Mouse (Mus musculus) hematopoietic stem cell, adult 5-6 weeks (primary cell): ENCODE results near the gene Cst6. TPM values are rescaled to one million over a fixed set of nuclear protein-coding genes. Genes with fewer than 3 reads are reported as not detected.
"Not testable (repeated sequence)": the region's sequence is repeated elsewhere in the genome, so short reads cannot be mapped to it uniquely, and the experiment has no call there.

ENCODE experiments used
- ATAC-seq, 2 experiments: fragments of 125-278 bp in 1 of 2; replicated peaks in 1 of 2; 2 replicates each; pipeline ENCODE4 v1.8.0; 2016 to 2017; ENCODE audit warnings: inconsistent platforms in 2 of 2, mild to moderate bottlenecking in 2 of 2, moderate number of reproducible peaks in 2 of 2, low read depth in 1 of 2, moderate TSS enrichment in 1 of 2; ENCODE audit not compliant: low FRiP score in 2 of 2, poor library complexity in 2 of 2, severe bottlenecking in 2 of 2, insufficient read depth in 1 of 2, low TSS enrichment in 1 of 2
- total RNA-seq: library from RNA; stranded (forward); fragments of 172-1452, 232-1000 nt; gene quantifications from 2 replicates; pipeline ENCODE4 v1.2.3, GENCODE M21; 2017

The Cst6 gene
- 0.45 TPM in 1 of 2 replicates, not detected in the other for total RNA-seq

GRCm38 (mm10) chr19:5349502-5349873, at the start of gene Cst6:
Gene Cst6, minus strand, starts transcription at chr19:5349574.
- ATAC-seq: not testable (repeated sequence)

GRCm38 (mm10) chr19:5395371-5395770, 46.0 kb upstream of the Cst6 start:
- no peak for ATAC-seq

- ATAC-seq: no peak
Observed at GRCm38 (mm10) chr19:5394168-5394567, 44.8 kb upstream of the Cst6 start.

GRCm38 (mm10) chr19:5392892-5393291, 43.5 kb upstream of the Cst6 start:
- ATAC-seq: no peak

- no peak for ATAC-seq
Observed at GRCm38 (mm10) chr19:5390416-5390815, 41.0 kb upstream of the Cst6 start.

- ATAC-seq: peak; percentile 18 to 48
Observed at GRCm38 (mm10) chr19:5389647-5390046, 40.3 kb upstream of the Cst6 start.

- ATAC-seq: peak; percentile 89 to 92
Observed at GRCm38 (mm10) chr19:5388588-5389242, 39.3 kb upstream of the Cst6 start, which contains the start of gene Sart1. Gene Sart1, minus strand, starts transcription at chr19:5388703.

GRCm38 (mm10) chr19:5388011-5388441, 38.7 kb upstream of the Cst6 start:
- no peak for ATAC-seq

GRCm38 (mm10) chr19:5384715-5385114, 35.3 kb upstream of the Cst6 start:
- ATAC-seq: no peak

- ATAC-seq: no peak
Observed at GRCm38 (mm10) chr19:5383326-5383725, 34.0 kb upstream of the Cst6 start.

GRCm38 (mm10) chr19:5377446-5377845, 28.1 kb upstream of the Cst6 start:
- no peak for ATAC-seq

- ATAC-seq: no peak
Observed at GRCm38 (mm10) chr19:5374748-5375147, 25.4 kb upstream of the Cst6 start.

- ATAC-seq: no peak
Observed at GRCm38 (mm10) chr19:5374177-5374576, 24.8 kb upstream of the Cst6 start.

- no peak for ATAC-seq
Observed at GRCm38 (mm10) chr19:5372724-5373123, 23.4 kb upstream of the Cst6 start.

- ATAC-seq: no peak
Observed at GRCm38 (mm10) chr19:5370932-5371331, 21.6 kb upstream of the Cst6 start.

GRCm38 (mm10) chr19:5367455-5367854, 18.1 kb upstream of the Cst6 start:
- ATAC-seq: no peak

GRCm38 (mm10) chr19:5367053-5367359, 17.6 kb upstream of the Cst6 start, which contains the start of gene Banf1:
Gene Banf1, minus strand, starts transcription at chr19:5367168.
- peak in 1 of 2 experiments; percentile 12; a peak in 1 of 4 replicates for ATAC-seq

- ATAC-seq: peak; percentile 83
Observed at GRCm38 (mm10) chr19:5366175-5367052, 17.0 kb upstream of the Cst6 start, which contains the start of gene Eif1ad. Gene Eif1ad, plus strand, starts transcription at chr19:5366741.
